Mouse (Mus musculus) C2C12 (cell line): ENCODE results near the gene Bcas3. TPM values are rescaled to one million over a fixed set of nuclear protein-coding genes. Genes with fewer than 3 reads are reported as not detected.

Experiments
- H3K27me3 ChIP-seq: one replicate; pipeline ENCODE4 v1.6.1; 2011; ENCODE audit not compliant: control insufficient read depth, insufficient read depth, insufficient read length
- H3K36me3 ChIP-seq: one replicate; pipeline ENCODE4 v1.6.1; 2011; ENCODE audit not compliant: control insufficient read depth, insufficient read depth
- H3K4me3 ChIP-seq: one replicate; pipeline ENCODE4 v1.5.1; 2011; ENCODE audit warnings: mild to moderate bottlenecking, control low read depth; ENCODE audit not compliant: poor library complexity, insufficient read depth, severe bottlenecking
- H3K79me2 ChIP-seq: one replicate; pipeline ENCODE4 v1.6.1; 2011; ENCODE audit not compliant: control insufficient read depth, insufficient read depth
- H3K79me3 ChIP-seq: one replicate; pipeline ENCODE4 v1.6.1; 2011; ENCODE audit warnings: low read depth, control low read depth
- H3ac ChIP-seq: one replicate; pipeline ENCODE3; 2011; ENCODE audit warnings: low read depth; ENCODE audit not compliant: control insufficient read depth, insufficient read length
- CEBPB ChIP-seq: IDR thresholded peaks from one replicate; pipeline ENCODE4 v1.6.1; 2011; ENCODE audit warnings: low read depth, mild to moderate bottlenecking, control low read depth, moderate library complexity
- CTCF ChIP-seq: IDR thresholded peaks from one replicate; pipeline ENCODE4 v1.5.1; 2011; ENCODE audit not compliant: control insufficient read depth, insufficient read depth, insufficient read length
- FOSL1 ChIP-seq: IDR thresholded peaks from one replicate; pipeline ENCODE4 v1.8.0; 2011; ENCODE audit warnings: mild to moderate bottlenecking, low read length; ENCODE audit not compliant: poor library complexity, insufficient read depth, severe bottlenecking
- MAX ChIP-seq: IDR thresholded peaks from one replicate; pipeline ENCODE4 v1.6.1; 2011; ENCODE audit warnings: mild to moderate bottlenecking, control low read depth
- MYOD1 ChIP-seq: IDR thresholded peaks from one replicate; pipeline ENCODE4 v1.6.1; 2011; ENCODE audit warnings: low read depth; ENCODE audit not compliant: control insufficient read depth, insufficient read length
- MYOG ChIP-seq: IDR thresholded peaks from one replicate; pipeline ENCODE4 v1.6.1; 2011; ENCODE audit not compliant: control insufficient read depth, insufficient read length; ENCODE audit errors: extremely low read depth
- USF1 ChIP-seq: IDR thresholded peaks from one replicate; pipeline ENCODE4 v1.6.1; 2011; ENCODE audit warnings: low read depth, mild to moderate bottlenecking, control low read depth, moderate library complexity
- polyA plus RNA-seq: library from polyadenylated mRNA; unstranded; fragments of >200 nt; fragmentation: generic; extraction: Trizol; gene quantifications from one replicate; pipeline ENCODE4 v1.2.1, GENCODE M21; 2012; ENCODE audit warnings: missing spikeins

Bcas3 gene
- polyA plus RNA-seq, 1 experiment, result 11.1 TPM

GRCm38 (mm10) chr11:85577816-85578645 is 225.1 kb downstream of the Bcas3 start:
- no peak overlapping the region for H3ac ChIP-seq
- no peak overlapping the region for H3K4me3 ChIP-seq
- no peaks in the 10 kb centered on the region for H3K36me3 ChIP-seq
- H3K79me3 ChIP-seq, result no peaks in the 10 kb centered on the region
- no peaks in the 10 kb centered on the region for H3K79me2 ChIP-seq
- no peaks in the 10 kb centered on the region for H3K27me3 ChIP-seq
- TF ChIP-seq MAX (no peak), CEBPB (no peak), MYOG (no peak), USF1 (no peak), FOSL1 (no peak)

- Histone ChIP-seq H3K79me3 (no peaks in the 10 kb centered on the region), H3K4me3 (no peak overlapping the region), H3K27me3 (no peaks in the 10 kb centered on the region), H3ac (no peak overlapping the region), H3K79me2 (no peaks in the 10 kb centered on the region), H3K36me3 (no peaks in the 10 kb centered on the region)
- TF ChIP-seq MAX (no peak), CTCF (no peak), MYOD1 (no peak), MYOG (no peak), USF1 (no peak), FOSL1 (no peak), CEBPB (no peak)
Observed at GRCm38 (mm10) chr11:85584086-85584485, 231.1 kb downstream of the Bcas3 start.

GRCm38 (mm10) chr11:85593636-85594035 is 240.7 kb downstream of the Bcas3 start:
- Histone ChIP-seq H3K27me3 (no peaks in the 10 kb centered on the region), H3K36me3 (no peaks in the 10 kb centered on the region), H3K79me3 (no peaks in the 10 kb centered on the region), H3ac (no peak overlapping the region), H3K4me3 (no peak overlapping the region), H3K79me2 (no peaks in the 10 kb centered on the region)
- no peak for TF ChIP-seq MYOG
- TF ChIP-seq MYOD1, result no peak
- TF ChIP-seq CEBPB, result no peak
- TF ChIP-seq FOSL1, result no peak
- no peak for TF ChIP-seq CTCF

- no peaks in the 10 kb centered on the region for H3K79me2 ChIP-seq
- H3ac ChIP-seq, result no peak overlapping the region
- no peaks in the 10 kb centered on the region for H3K79me3 ChIP-seq
- H3K36me3 ChIP-seq, result no peaks in the 10 kb centered on the region
- no peak for TF ChIP-seq MYOD1
- no peak for TF ChIP-seq MAX
- TF ChIP-seq USF1, result no peak
- TF ChIP-seq CEBPB, result no peak
- no peak for TF ChIP-seq FOSL1
- no peak for TF ChIP-seq MYOG
- TF ChIP-seq CTCF, result no peak
- H3K27me3 ChIP-seq, result no peaks in the 10 kb centered on the region
- H3K4me3 ChIP-seq, result no peak overlapping the region
Observed at GRCm38 (mm10) chr11:85599251-85599650, 246.3 kb downstream of the Bcas3 start.

GRCm38 (mm10) chr11:85603546-85604322 is 250.8 kb downstream of the Bcas3 start:
- no peaks in the 10 kb centered on the region for H3K79me2 ChIP-seq

More at GRCm38 (mm10) chr11:85603546-85604322, 250.8 kb downstream of the Bcas3 start:
- no peaks in the 10 kb centered on the region for H3K27me3 ChIP-seq
- no peak overlapping the region for H3K4me3 ChIP-seq
- H3ac ChIP-seq, result no peak overlapping the region
- TF ChIP-seq MYOD1 (no peak), MYOG (no peak), FOSL1 (no peak), MAX (no peak), USF1 (no peak), CTCF (no peak), CEBPB (no peak)
- no peaks in the 10 kb centered on the region for H3K79me3 ChIP-seq
- H3K36me3 ChIP-seq, result no peaks in the 10 kb centered on the region
